ENCODE assay signal across 10 mouse cellular contexts in genomic region chr15:82298764-82299561, GRCm38 (mm10). TPM values are rescaled to one million over a fixed set of nuclear protein-coding genes. Genes with fewer than 3 reads are reported as not detected.
DNase-seq lines count a peak whose midpoint lies in the region; ATAC-seq lines count a peak whose summit lies in the region.
"Had no signal": no experiment of that assay in that cellular context is flagged by ENCODE, and none has a peak within 500 bp of the region (broad histone marks: within the 10 kb centered on the region; RNA-seq: fewer than 3 reads in every experiment).

TSS of gene Wbp2nl (plus strand) at chr15:82298954.

- no peak for DNase-seq in heart, adult 11 months
- peak; percentile 80 for DNase-seq in midbrain, embryonic 11.5 days (ENCODE audit: low spot score, missing footprints)
- DNase-seq in midbrain, embryonic 10.5 days (ENCODE audit: low spot score), result no peak
- DNase-seq in testis, postnatal 10 days (ENCODE audit: low spot score), result peak; percentile 67
- DNase-seq in right cerebral cortex, adult 18-20 months, result no peak
- DNase-seq in layer of hippocampus, postnatal 36 days, result no peak
- DNase-seq: thymus, postnatal 25 days had no signal

- H3K9me3 ChIP-seq in heart, embryonic 11.5 days (replicated peaks; ENCODE audit: control insufficient read depth, low read length), result no peaks in the 10 kb centered on the region
- no peaks in the 10 kb centered on the region for H3K9me3 ChIP-seq in midbrain, embryonic 11.5 days (ENCODE audit: control insufficient read depth, low read length)
- 0 out of 2 replicates have a peak, but pooled peaks cover 5% of the 10 kb centered on the region for H3K9me3 ChIP-seq in midbrain, embryonic 10.5 days (replicated peaks)
- H3K9me3 ChIP-seq in liver, embryonic 12.5 days (replicated peaks), result no peaks in the 10 kb centered on the region

- no peaks in the 10 kb centered on the region for H3K4me1 ChIP-seq in heart, embryonic 11.5 days (ENCODE audit: control insufficient read depth, insufficient read depth, low read length)
- peaks cover 6% of the 10 kb centered on the region; the same call in 1 of the 2 replicates for H3K4me1 ChIP-seq in midbrain, embryonic 11.5 days (ENCODE audit: control insufficient read depth, insufficient read depth, low read length)
- H3K4me1 ChIP-seq in midbrain, embryonic 10.5 days, result peaks cover 11% of the 10 kb centered on the region
- H3K4me1 ChIP-seq in liver, embryonic 12.5 days, result peaks cover 17% of the 10 kb centered on the region

- no peak within 1 kb of the TSS for H3K9ac ChIP-seq in heart, embryonic 11.5 days (ENCODE audit: low read depth, low read length)
- H3K9ac ChIP-seq in midbrain, embryonic 11.5 days (ENCODE audit: low read length), result no peak within 1 kb of the TSS
- H3K9ac ChIP-seq in liver, embryonic 12.5 days, result no peak within 1 kb of the TSS

- no peak within 1 kb of the TSS for H3K27ac ChIP-seq in heart, embryonic 11.5 days (ENCODE audit: low read depth, low read length)
- no peak within 1 kb of the TSS for H3K27ac ChIP-seq in midbrain, embryonic 11.5 days (ENCODE audit: low read depth, low read length)
- no peak within 1 kb of the TSS for H3K27ac ChIP-seq in midbrain, embryonic 10.5 days (replicated peaks)
- H3K27ac ChIP-seq in liver, embryonic 12.5 days, result no peak within 1 kb of the TSS

- peak; percentile 65 for ATAC-seq in heart, embryonic 11.5 days (replicated peaks; ENCODE audit: insufficient number of reproducible peaks, low FRiP score, low TSS enrichment)
- no peak for ATAC-seq in midbrain, embryonic 11.5 days (ENCODE audit: low FRiP score)
- ATAC-seq in liver, embryonic 12.5 days, result peak; percentile 27; the same call in 1 of the 2 replicates

- no peak within 1 kb of the TSS for H3K4me3 ChIP-seq in heart, embryonic 11.5 days (ENCODE audit: low read depth, low read length)
- no peak within 1 kb of the TSS for H3K4me3 ChIP-seq in midbrain, embryonic 11.5 days (ENCODE audit: low read depth, low read length)
- no peak within 1 kb of the TSS for H3K4me3 ChIP-seq in midbrain, embryonic 10.5 days
- no peak within 1 kb of the TSS; the same call in 1 of the 2 replicates for H3K4me3 ChIP-seq in liver, embryonic 12.5 days

- WGBS in heart, embryonic 11.5 days (ENCODE audit: insufficient replicate concordance), result 48% methylated on average over 39 of the region's 39 CpGs
- WGBS in midbrain, embryonic 11.5 days, result 64% methylated on average over 39 of the region's 39 CpGs
- WGBS in midbrain, embryonic 10.5 days, result 60% methylated on average over 39 of the region's 39 CpGs
- WGBS in liver, embryonic 12.5 days (ENCODE audit: insufficient replicate concordance), result 52% methylated on average over 39 of the region's 39 CpGs

- no peaks in the 10 kb centered on the region for H3K36me3 ChIP-seq in heart, embryonic 11.5 days (ENCODE audit: control insufficient read depth, insufficient read depth, low read length)
- no peaks in the 10 kb centered on the region for H3K36me3 ChIP-seq in midbrain, embryonic 11.5 days (ENCODE audit: control insufficient read depth, insufficient read depth, low read length)
- H3K36me3 ChIP-seq in midbrain, embryonic 10.5 days, result no peaks in the 10 kb centered on the region
- H3K36me3 ChIP-seq in liver, embryonic 12.5 days, result no peaks in the 10 kb centered on the region

- no peaks in the 10 kb centered on the region for H3K27me3 ChIP-seq in heart, embryonic 11.5 days (ENCODE audit: control insufficient read depth, insufficient read depth, low read length)
- H3K27me3 ChIP-seq in midbrain, embryonic 11.5 days (ENCODE audit: control insufficient read depth, insufficient read depth, low read length), result no peaks in the 10 kb centered on the region
- H3K27me3 ChIP-seq in midbrain, embryonic 10.5 days (ENCODE audit: low read depth, poor library complexity, severe bottlenecking), result peaks cover 14% of the 10 kb centered on the region
- H3K27me3 ChIP-seq in liver, embryonic 12.5 days (replicated peaks), result peaks cover 13% of the 10 kb centered on the region

- H3K4me2 ChIP-seq in heart, embryonic 11.5 days, result peak within 1 kb of the TSS; percentile 50
- no peak within 1 kb of the TSS for H3K4me2 ChIP-seq in midbrain, embryonic 11.5 days
- peak within 1 kb of the TSS; percentile 43 for H3K4me2 ChIP-seq in liver, embryonic 12.5 days

RNA-seq across cellular contexts. Expression of gene Wbp2nl, which starts in this region (rescaled TPM):
- polyA plus RNA-seq in heart, embryonic 11.5 days (2014; fragmentation: Nextera tagmentation; extraction: Ambion mirVana), result 0.40 and 0.56 TPM in 2 replicates
- polyA plus RNA-seq in midbrain, embryonic 11.5 days (2014; fragmentation: Nextera tagmentation; extraction: Ambion mirVana), result 0.11 TPM in 1 of 2 replicates, not detected in the other
- polyA plus RNA-seq in midbrain, embryonic 10.5 days (2016; fragmentation: Nextera tagmentation; extraction: Ambion mirVana), result 0.11 and 0.25 TPM in 2 replicates
- 0.22 and 0.31 TPM in 2 replicates for polyA plus RNA-seq in liver, embryonic 12.5 days (2016; fragmentation: Nextera tagmentation; extraction: Ambion mirVana)
- total RNA-seq in layer of hippocampus, postnatal 36 days (2021), result not detected
- total RNA-seq: liver, adult 2 months had no signal
- polyA plus RNA-seq: liver, adult 2 months had no signal

Comparison
In these comparisons a context has a peak if more than half of its experiments do, and no peak if none do; other contexts are left out.
1. Peak in ATAC-seq and H3K4me2 ChIP-seq in heart, embryonic 11.5 days; RNA of the gene not detected or under 1 TPM.
2. Peak in DNase-seq in midbrain, embryonic 11.5 days; RNA of the gene not detected or under 1 TPM.
3. Peak in ATAC-seq and H3K4me2 ChIP-seq in liver, embryonic 12.5 days; RNA of the gene not detected or under 1 TPM.